Mouse (Mus musculus): ENCODE data around the gene Gm21188.
"Not testable (repeated sequence)": the region's sequence is repeated elsewhere in the genome, so short reads cannot be mapped to it uniquely, and the experiment has no call there.

DNA sequence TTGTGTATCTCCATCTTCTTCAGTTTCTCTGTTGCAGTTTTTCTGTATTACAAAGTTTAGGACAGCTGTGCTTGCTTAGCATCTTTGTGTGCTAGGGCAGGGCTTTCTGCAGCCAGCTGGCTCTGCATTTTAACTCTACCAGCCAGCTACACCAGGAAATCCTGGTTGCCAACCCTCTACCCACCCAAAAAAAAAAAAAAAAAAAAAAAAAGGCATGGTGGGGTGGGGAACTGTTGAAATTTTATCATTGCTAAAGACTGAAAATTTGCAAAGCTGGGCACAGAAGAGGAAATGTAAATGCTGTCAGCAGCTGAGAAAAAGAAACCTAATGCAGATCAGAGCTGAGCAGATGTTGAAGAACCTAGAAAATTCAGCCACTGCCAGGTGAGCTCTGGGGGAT, 41.9 kb downstream of the Gm21188 start:
- TF ChIP-seq CTCF, POLR2A (IDR thresholded peaks at IDR 0.05; ENCODE audit: extremely low read depth, insufficient read depth, low read length): not testable (repeated sequence)

Measured in cortical plate, adult 2 months (tissue).